Mouse (Mus musculus) spleen, adult 2 months (tissue): Measurements from ENCODE around the gene Gm10100.

Source experiments
- CTCF ChIP-seq: fragments of 200-500 bp; IDR thresholded peaks from 2 replicates; pipeline ENCODE4 v1.5.1; 2011; ENCODE audit warnings: mild to moderate bottlenecking, inconsistent platforms; ENCODE audit not compliant: insufficient read depth, insufficient read length, insufficient replicate concordance; ENCODE audit errors: extremely low read depth
- POLR2A ChIP-seq: fragments of 200-500 bp; IDR thresholded peaks from 2 replicates; pipeline ENCODE4 v1.6.1; 2011; ENCODE audit warnings: low read depth, low read length, inconsistent platforms

DNA sequence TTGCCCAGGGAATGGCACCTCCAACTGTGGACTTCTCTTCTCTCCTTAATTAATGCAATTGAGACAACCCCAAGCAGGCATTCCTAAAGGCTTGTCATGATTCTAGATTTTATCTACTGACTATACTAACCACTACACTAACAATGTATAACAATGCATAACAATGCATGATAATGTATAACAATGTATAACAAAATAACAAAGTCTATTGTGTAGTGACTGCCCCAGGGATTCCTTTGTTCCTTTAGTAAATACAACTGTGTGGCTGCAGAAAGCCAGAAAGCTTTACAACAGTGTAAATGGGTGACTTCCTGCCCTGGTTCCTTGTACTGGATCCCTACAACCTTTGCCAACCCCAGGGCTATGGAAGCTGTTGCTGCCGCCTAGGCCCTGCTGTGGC, 9.6 kb downstream of the Gm10100 start:
- TF ChIP-seq CTCF (no peak), POLR2A (no peak)
